Mouse (Mus musculus): ENCODE data around the gene Pdpk1.

- TF ChIP-seq POLR2A (IDR thresholded peaks at IDR 0.05; ENCODE audit: low read depth, low read length) (no peak), CTCF (IDR thresholded peaks at IDR 0.05; ENCODE audit: borderline replicate concordance, insufficient read depth, low read length) (no peak)
These were observed 21.0 kb upstream of the Pdpk1 start for GRCm38 (mm10) chr17:24171738-24172137.
